Mouse (Mus musculus) liver, embryonic 16.5 days (tissue): ENCODE measurements around the gene Tia1. TPM values are rescaled to one million over a fixed set of nuclear protein-coding genes. Genes with fewer than 3 reads are reported as not detected.

Experiments
- ATAC-seq: fragments of 200-750 bp; cut with Nextera tagmentation; 2 replicates; pipeline ENCODE4 v1.8.0; 2017; ENCODE audit warnings: low read depth, mild to moderate bottlenecking, moderate number of reproducible peaks, moderate library complexity
- H3K27ac ChIP-seq: fragments of 300-500 bp; sonication (generic); 2 replicates; pipeline ENCODE4 v1.5.1; 2014; ENCODE audit warnings: mild to moderate bottlenecking, low read length
- H3K27me3 ChIP-seq: fragments of 300-500 bp; sonication (generic); 2 replicates; pipeline ENCODE4 v1.6.1; 2014; ENCODE audit warnings: low read depth, low read length, mixed read lengths; ENCODE audit not compliant: control insufficient read depth, insufficient read depth
- H3K36me3 ChIP-seq: fragments of 300-500 bp; sonication (generic); 2 replicates; pipeline ENCODE4 v1.6.1; 2014; ENCODE audit warnings: mild to moderate bottlenecking; ENCODE audit not compliant: control insufficient read depth, insufficient read depth
- H3K4me1 ChIP-seq: fragments of 300-500 bp; sonication (generic); 2 replicates; pipeline ENCODE4 v1.6.1; 2014; ENCODE audit warnings: low read depth, low read length, mixed read lengths; ENCODE audit not compliant: control insufficient read depth
- H3K4me2 ChIP-seq: fragments of 300-500 bp; sonication (generic); 2 replicates; pipeline ENCODE4 v1.6.1; 2014; ENCODE audit warnings: low read depth, low read length, mixed read lengths
- H3K4me3 ChIP-seq: fragments of 300-500 bp; sonication (generic); 2 replicates; pipeline ENCODE4 v1.5.1; 2014; ENCODE audit warnings: low read depth, mild to moderate bottlenecking, low read length
- H3K9ac ChIP-seq: fragments of 300-500 bp; sonication (generic); 2 replicates; pipeline ENCODE4 v1.6.1; 2014; ENCODE audit warnings: low read depth, low read length
- H3K9me3 ChIP-seq: fragments of 300-500 bp; sonication (generic); replicated peaks from 2 replicates; pipeline ENCODE4 v1.6.1; 2016; ENCODE audit warnings: low read length; ENCODE audit not compliant: control insufficient read depth
- WGBS: fragments of 180-500 bp; shearing (Covaris S2); extraction: QIAGEN DNeasy Blood & Tissue Kit; methylation state at CpG from one replicate; pipeline ENCODE4 v1.1.7; 2014; ENCODE audit not compliant: insufficient replicate concordance; 5-methylcytosine and 5-hydroxymethylcytosine counted together
- polyA plus RNA-seq: library from polyadenylated mRNA; unstranded; fragments of >200 nt; fragmentation: Nextera tagmentation; extraction: Ambion mirVana; gene quantifications from 2 replicates; pipeline ENCODE4 v1.2.1, GENCODE M21; 2015

Gene Tia1
- polyA plus RNA-seq, 1 experiment from 2014 or later = 17.5 TPM

DNA sequence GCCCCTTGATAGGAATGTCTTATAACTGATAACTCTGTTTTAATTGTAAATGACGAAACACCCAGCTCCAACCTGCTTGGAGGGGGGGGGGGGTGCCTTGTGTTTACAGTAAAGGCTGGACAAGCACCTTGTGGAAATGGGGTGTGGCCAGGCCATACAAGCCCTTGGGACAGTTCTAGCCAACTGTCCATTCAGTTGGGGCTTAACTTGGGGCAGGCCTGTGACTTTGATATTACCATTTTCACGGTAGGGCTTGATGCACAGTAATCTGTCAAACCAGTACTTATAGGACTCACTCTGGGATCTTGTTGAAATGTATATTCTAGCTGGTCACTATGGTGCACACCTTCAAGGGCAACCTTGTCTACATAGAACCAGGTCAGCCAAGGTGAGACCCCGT lies 67.3 kb downstream of the Tia1 start:
- no peak for ATAC-seq
- no peaks in the 10 kb centered on the region for H3K9me3 ChIP-seq
- WGBS = 53% methylated on average over 3 of the region's 3 CpGs
- H3K9ac ChIP-seq = peak overlapping the region; percentile 79
- peaks cover 4% of the 10 kb centered on the region for H3K36me3 ChIP-seq
- peak overlapping the region; percentile 83 for H3K27ac ChIP-seq
- H3K4me3 ChIP-seq = peak overlapping the region; percentile 68
- peaks cover 18% of the 10 kb centered on the region for H3K4me1 ChIP-seq
- H3K4me2 ChIP-seq = peak overlapping the region; percentile 98
- no peaks in the 10 kb centered on the region for H3K27me3 ChIP-seq

DNA sequence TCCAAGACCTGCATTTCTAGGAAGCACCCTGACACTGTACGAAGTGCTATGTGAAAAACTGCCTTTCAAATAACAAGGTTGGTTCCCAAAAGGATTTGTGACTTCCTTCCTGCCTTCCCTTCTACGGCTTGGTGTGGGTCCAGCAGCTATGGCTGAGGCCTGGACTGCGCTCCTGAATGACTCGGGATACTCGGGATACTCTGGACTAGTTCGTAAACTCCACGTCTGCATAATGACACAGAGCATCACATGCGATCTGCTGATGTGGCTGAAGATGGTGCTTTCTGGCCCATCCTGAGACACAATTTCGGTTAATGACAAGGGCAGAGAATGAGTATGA lies 67.7 kb downstream of the Tia1 start:
- WGBS = 10% methylated on average over 9 of the region's 9 CpGs
- H3K27ac ChIP-seq = peak overlapping the region; percentile 83
- peak; percentile 17; the same call in 1 of the 2 replicates for ATAC-seq
- no peaks in the 10 kb centered on the region for H3K27me3 ChIP-seq
- peak overlapping the region; percentile 98 for H3K4me2 ChIP-seq
- peaks cover 18% of the 10 kb centered on the region for H3K4me1 ChIP-seq
- H3K9me3 ChIP-seq = no peaks in the 10 kb centered on the region
- H3K4me3 ChIP-seq = peak overlapping the region; percentile 68
- peak overlapping the region; percentile 79 for H3K9ac ChIP-seq
- H3K36me3 ChIP-seq = peaks cover 2% of the 10 kb centered on the region

- Histone ChIP-seq H3K4me2 (peak overlapping the region; percentile 98), H3K27me3 (no peaks in the 10 kb centered on the region), H3K9me3 (no peaks in the 10 kb centered on the region), H3K27ac (peak overlapping the region; percentile 83), H3K9ac (peak overlapping the region; percentile 79), H3K4me3 (peak overlapping the region; percentile 68), H3K36me3 (no peaks in the 10 kb centered on the region; the same call in 1 of the 2 replicates), H3K4me1 (peaks cover 18% of the 10 kb centered on the region)
- peak; percentile 95 for ATAC-seq
- WGBS = under 1% methylated on average over 56 of the region's 56 CpGs
Measured at GRCm38 (mm10) chr6:86472100-86472955, 68.3 kb downstream of the Tia1 start.

GRCm38 (mm10) chr6:86473077-86473476 lies 69.1 kb downstream of the Tia1 start:
- no peak for ATAC-seq
- Histone ChIP-seq H3K4me1 (peaks cover 18% of the 10 kb centered on the region), H3K4me2 (peak overlapping the region; percentile 82), H3K4me3 (peak overlapping the region; percentile 68), H3K36me3 (no peaks in the 10 kb centered on the region; the same call in 1 of the 2 replicates), H3K27me3 (no peaks in the 10 kb centered on the region), H3K9me3 (no peaks in the 10 kb centered on the region), H3K9ac (peak overlapping the region; percentile 72), H3K27ac (peak overlapping the region; percentile 80)
- WGBS = 66% methylated on average over 7 of the region's 7 CpGs

- no peak overlapping the region for H3K4me3 ChIP-seq
- H3K9me3 ChIP-seq = no peaks in the 10 kb centered on the region
- ATAC-seq = no peak
- H3K9ac ChIP-seq = no peak overlapping the region
- no peaks in the 10 kb centered on the region; the same call in 1 of the 2 replicates for H3K36me3 ChIP-seq
- H3K4me2 ChIP-seq = no peak overlapping the region
- no peaks in the 10 kb centered on the region for H3K27me3 ChIP-seq
- H3K27ac ChIP-seq = no peak overlapping the region
- 91% methylated on average over 5 of the region's 5 CpGs for WGBS
- H3K4me1 ChIP-seq = peaks cover 25% of the 10 kb centered on the region
Measured at GRCm38 (mm10) chr6:86474072-86474471, 70.1 kb downstream of the Tia1 start.

DNA sequence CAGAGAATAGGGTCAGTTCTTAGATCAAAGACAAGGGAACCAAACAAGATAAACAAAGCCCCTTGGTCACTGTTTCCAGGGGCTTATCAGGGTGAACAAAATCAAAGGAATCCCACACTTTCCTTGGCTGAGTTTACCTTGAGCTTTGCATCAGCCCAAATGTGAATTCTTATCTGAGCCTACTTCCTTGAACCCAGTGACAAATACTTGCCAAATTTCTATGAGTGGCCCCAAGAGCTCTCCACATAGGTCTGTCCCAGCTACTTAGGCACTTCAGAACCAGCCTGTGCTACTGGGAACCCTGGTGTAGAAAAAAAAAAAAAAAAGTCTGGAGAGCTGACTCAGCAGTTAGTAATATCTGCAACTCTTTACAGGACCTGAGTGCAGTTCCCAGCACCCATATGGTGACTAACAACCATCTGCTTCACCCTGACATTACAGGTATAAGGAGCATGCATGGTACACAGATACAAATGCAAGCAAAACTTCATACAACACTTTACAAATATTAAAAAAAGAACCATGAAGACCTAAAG lies 70.7 kb downstream of the Tia1 start:
- H3K27ac ChIP-seq = no peak overlapping the region
- H3K9me3 ChIP-seq = no peaks in the 10 kb centered on the region

DNA sequence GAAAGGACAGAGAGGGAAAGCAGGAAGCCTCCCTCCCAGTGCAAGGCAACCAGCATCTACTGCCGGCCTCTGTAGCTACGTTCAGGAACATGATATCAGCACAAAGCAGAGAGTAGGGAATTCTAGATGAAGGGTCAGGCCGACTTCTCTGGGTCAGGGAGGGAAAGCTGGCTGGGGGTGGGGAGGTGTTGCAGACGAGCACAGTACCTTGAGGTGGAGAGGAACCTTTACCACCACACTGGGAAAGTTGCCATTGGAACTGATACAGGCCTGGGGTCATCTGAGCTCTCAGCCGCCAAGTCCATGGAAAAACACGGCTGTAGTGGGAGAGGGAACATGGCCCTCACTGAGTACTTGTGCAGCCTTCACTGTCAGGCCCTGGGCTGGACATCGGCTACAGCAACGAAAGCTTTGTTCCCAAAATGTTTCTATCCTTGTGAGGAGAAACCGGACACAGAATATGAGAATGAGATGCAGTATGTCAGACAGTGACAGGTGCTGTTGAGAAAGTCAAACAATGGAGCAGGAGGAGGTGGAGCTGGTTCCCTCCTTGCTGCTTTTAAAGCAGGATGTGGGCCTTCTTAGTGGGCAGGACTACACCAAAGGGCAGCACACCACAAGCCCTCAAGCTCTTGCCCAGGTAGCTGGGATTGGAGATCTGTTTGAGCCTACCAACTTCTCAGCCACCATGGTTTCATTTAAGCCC lies 71.6 kb downstream of the Tia1 start:
- no peaks in the 10 kb centered on the region for H3K9me3 ChIP-seq
- no peak overlapping the region for H3K4me2 ChIP-seq
- peak overlapping the region; percentile 4; the same call in 1 of the 2 replicates for H3K27ac ChIP-seq
- H3K9ac ChIP-seq = no peak overlapping the region
- no peak overlapping the region for H3K4me3 ChIP-seq
- H3K36me3 ChIP-seq = no peaks in the 10 kb centered on the region
- peaks cover 31% of the 10 kb centered on the region for H3K4me1 ChIP-seq
- H3K27me3 ChIP-seq = no peaks in the 10 kb centered on the region
- no peak for ATAC-seq
- WGBS = 63% methylated on average over 9 of the region's 9 CpGs

More for the DNA sequence above, 70.7 kb downstream of the Tia1 start:
- Histone ChIP-seq H3K27me3 (no peaks in the 10 kb centered on the region), H3K4me3 (no peak overlapping the region), H3K9ac (no peak overlapping the region), H3K4me2 (no peak overlapping the region), H3K4me1 (peaks cover 25% of the 10 kb centered on the region), H3K36me3 (no peaks in the 10 kb centered on the region; the same call in 1 of the 2 replicates)
- no peak for ATAC-seq

GRCm38 (mm10) chr6:86476931-86477330 lies 72.9 kb downstream of the Tia1 start:
- Histone ChIP-seq H3K27me3 (no peaks in the 10 kb centered on the region), H3K9ac (no peak overlapping the region), H3K27ac (no peak overlapping the region), H3K4me3 (no peak overlapping the region), H3K36me3 (no peaks in the 10 kb centered on the region), H3K4me1 (peaks cover 24% of the 10 kb centered on the region), H3K9me3 (no peaks in the 10 kb centered on the region), H3K4me2 (no peak overlapping the region)
- 58% methylated on average over 5 of the region's 5 CpGs for WGBS
- no peak for ATAC-seq
